Mouse (Mus musculus) neural tube, embryonic 10.5 days (tissue): ENCODE data around the gene Tenm4.
A peak's percentile ranks its signal among the peaks of the same experiment; 100 is the strongest.

Experiments used
- DNase-seq: peaks from one replicate; pipeline ENCODE4 v3.0.0-alpha.2; 2017; ENCODE audit warnings: low spot score; ENCODE audit errors: extremely low spot score

The Tenm4 gene

GRCm38 (mm10) chr7:96672322-96672914 lies 501.4 kb downstream of the Tenm4 start:
- no peak for DNase-seq

GRCm38 (mm10) chr7:96677082-96677481 lies 506.0 kb downstream of the Tenm4 start:
- DNase-seq = no peak

DNA sequence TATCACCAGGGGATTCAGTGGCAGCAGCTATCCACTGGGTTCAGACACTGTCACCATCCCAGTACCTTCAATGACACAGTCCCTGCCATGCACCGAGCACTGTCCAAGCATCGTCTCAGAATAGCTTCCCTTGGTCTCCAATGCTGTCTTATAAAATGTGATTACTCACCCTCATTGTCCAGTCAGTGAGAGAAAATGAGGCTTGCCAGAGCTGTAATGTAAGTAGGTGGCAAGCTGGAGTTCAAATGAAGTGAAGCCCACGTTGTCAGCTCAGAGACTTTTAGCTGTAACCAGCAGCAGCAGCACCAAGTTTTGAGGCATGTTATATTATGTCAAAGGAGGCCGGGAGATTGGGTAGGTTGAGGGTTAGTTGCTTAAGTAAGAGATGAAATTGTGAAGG lies 507.2 kb downstream of the Tenm4 start:
- DNase-seq = no peak

DNA sequence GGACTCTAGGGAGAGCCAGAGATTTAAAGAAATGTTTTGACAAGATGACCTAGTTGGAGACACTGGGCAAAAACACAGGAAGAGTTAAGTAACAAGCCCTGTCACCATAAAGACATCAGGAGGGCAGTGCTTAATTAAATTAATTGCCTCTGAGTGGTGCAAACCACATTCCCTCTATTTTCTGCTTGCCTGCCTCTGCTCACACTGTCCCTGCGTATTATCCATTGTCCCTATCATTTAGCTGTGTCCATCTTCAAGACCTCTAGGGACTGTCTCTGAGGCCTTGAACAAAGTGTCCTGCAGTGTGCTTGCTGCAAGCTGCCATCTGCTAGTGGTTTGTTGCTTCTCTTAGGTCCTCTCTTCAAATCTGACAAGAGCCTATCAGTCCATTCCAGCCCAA lies 508.7 kb downstream of the Tenm4 start:
- no peak for DNase-seq

- DNase-seq = no peak
Measured at GRCm38 (mm10) chr7:96680405-96680804, 509.4 kb downstream of the Tenm4 start.

GRCm38 (mm10) chr7:96681808-96682207 lies 510.8 kb downstream of the Tenm4 start:
- DNase-seq = no peak

DNA sequence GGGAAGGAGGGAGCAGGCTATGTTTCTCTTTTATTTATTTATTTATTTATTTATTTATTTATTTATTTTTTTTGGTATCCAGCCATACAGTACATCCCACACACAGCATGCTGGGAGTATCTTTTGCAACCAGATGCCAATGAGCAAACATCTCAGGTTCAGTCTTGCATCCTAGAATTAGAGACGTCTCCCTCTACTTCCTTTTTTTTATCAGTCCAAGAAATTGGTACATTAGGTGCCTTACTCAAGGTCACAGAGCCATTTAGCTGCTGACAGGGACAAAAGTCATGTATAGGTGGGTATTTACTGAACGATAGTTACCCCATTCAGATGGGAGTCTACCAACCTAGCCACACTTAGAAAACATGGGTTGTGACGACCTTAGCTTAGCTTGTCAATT lies 517.1 kb downstream of the Tenm4 start:
- DNase-seq = no peak

GRCm38 (mm10) chr7:96701097-96701845 lies 530.2 kb downstream of the Tenm4 start:
- DNase-seq = no peak

DNA sequence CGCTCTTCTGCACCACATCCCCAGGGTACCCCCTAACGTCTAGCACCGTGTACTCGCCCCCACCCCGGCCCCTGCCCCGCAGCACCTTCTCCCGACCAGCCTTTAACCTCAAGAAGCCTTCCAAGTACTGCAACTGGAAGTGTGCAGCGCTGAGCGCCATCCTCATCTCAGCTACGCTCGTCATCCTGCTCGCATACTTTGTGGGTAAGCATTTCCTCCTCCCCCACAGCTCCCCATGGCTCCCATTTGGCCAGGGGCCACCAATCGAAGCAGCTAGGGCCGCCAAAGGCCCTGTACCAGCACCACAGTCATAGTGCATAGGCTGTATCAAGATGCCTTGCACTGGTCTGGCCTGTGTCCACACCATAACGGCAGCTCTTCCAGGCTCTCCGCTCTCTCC lies 532.9 kb downstream of the Tenm4 start:
- DNase-seq = no peak

DNA sequence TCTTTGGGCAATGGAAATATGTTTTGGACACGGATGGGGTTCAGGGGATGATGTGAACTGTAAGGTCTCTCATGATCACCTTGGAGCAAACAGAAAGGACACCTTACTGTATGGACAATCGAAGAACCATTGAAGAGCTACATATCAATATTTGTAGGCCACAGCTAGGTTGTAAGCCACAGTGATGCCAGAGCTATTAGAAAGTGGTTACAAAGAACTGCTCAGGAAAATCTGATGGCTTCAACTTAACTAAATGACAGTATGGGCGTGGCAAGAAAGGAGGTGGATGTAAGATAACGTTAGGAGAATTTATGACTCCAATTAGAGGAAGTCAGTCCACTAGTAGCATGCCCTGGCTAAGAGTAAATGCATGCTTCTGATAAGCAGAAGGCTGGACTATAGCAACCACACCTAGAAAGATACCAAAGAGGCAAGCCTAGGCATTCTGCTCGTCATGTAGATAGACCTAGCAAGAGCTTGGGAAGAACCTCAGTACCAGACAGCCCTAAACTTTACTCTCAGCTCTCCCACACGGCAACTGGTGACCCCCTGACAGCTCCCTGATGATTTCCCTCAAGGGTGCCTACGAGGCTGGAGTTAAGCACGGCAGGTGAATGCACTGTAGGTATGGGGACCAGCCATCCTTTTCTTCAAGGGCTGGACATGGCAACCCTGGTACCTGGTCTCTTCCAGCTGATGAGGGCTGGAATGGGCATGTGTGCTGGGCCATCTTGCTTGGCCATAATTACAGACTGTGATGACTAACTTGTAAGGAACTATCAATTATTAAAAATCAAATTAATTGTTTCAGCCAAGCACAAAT lies 534.5 kb downstream of the Tenm4 start:
- DNase-seq = no peak

DNA sequence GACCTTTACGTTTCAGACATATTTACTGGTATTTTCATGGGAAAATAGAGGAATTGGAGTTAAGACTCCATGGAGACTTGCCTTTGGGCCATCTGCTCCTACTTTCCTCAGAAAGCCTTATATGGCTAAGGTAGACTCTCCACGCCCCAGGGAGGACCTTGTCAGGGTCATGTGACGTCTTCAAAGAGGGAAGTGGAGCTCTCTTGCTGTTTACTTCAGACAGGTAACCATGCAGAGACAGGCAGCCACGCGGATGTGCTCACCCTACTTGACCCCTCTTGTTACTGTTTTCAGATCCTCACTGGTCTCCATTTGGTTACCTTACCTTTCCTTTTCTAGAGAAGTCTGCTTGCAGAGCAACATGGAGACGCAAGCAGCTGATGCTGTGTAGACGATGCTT lies 535.5 kb downstream of the Tenm4 start:
- no peak for DNase-seq

DNA sequence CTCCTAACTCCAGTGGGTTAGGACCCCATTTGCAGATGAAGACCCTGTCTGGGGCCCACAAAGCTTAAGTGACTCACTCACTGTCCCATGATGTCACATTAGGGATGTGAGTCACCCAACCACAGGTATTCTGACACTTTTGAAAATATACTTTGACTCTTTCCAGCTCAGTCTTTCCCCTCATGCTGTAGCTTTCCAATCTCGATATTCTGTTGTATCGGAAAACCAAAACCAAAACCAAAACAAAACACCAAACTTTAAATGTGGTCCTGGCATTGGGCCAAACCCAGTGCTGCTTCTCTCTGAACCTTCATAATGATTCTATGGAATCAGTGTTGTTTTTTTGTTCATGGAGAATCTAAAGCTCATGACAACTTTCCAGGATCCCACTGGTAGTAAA lies 536.1 kb downstream of the Tenm4 start:
- DNase-seq = no peak

GRCm38 (mm10) chr7:96708071-96708470 lies 537.0 kb downstream of the Tenm4 start:
- no peak for DNase-seq

- DNase-seq = no peak
Measured at GRCm38 (mm10) chr7:96708561-96708960, 537.5 kb downstream of the Tenm4 start.

DNA sequence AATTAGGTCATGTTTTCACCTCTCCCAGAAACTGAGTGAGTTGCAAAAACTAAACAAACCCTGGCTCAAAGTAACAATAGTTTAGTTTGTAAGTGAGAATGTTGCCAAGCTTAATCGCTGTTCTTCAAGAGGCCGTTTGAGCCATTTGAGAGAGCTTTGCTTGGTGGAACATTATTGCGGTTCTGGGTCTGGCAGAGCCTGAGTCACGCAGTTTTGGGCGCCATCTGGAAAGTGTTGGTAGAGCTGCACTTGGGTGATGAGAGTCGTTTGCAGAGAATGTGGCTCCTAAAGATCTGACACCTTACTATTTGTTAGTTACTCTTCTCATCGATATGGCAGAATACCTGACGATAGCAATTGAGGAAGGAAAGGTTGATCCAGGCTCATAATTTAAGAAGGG lies 537.9 kb downstream of the Tenm4 start:
- no peak for DNase-seq

GRCm38 (mm10) chr7:96709891-96710290 lies 538.8 kb downstream of the Tenm4 start:
- no peak for DNase-seq

DNA sequence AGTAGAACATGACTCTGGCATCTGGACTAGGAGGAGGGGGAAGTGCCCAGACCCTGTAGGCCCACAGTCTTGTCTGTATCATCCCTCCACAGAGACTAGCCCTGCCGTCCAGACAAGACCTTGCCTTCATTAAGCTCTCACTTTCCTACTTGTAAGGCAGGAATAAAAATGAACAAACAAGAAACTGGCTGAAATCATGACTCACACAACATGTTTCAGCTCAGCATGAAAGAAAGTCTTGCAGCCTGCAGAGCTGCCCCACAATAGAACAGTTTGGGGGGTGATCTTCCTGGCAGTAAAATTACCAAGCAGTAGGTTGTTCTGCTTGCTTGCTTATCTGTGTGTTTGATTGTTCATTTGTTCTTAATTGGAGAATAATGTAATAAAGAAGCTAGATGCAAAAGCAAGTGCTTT lies 539.6 kb downstream of the Tenm4 start:
- no peak for DNase-seq

- DNase-seq = no peak
Measured at GRCm38 (mm10) chr7:96712876-96713275, 541.8 kb downstream of the Tenm4 start.

- DNase-seq = no peak
Measured at GRCm38 (mm10) chr7:96716911-96717310, 545.9 kb downstream of the Tenm4 start.

DNA sequence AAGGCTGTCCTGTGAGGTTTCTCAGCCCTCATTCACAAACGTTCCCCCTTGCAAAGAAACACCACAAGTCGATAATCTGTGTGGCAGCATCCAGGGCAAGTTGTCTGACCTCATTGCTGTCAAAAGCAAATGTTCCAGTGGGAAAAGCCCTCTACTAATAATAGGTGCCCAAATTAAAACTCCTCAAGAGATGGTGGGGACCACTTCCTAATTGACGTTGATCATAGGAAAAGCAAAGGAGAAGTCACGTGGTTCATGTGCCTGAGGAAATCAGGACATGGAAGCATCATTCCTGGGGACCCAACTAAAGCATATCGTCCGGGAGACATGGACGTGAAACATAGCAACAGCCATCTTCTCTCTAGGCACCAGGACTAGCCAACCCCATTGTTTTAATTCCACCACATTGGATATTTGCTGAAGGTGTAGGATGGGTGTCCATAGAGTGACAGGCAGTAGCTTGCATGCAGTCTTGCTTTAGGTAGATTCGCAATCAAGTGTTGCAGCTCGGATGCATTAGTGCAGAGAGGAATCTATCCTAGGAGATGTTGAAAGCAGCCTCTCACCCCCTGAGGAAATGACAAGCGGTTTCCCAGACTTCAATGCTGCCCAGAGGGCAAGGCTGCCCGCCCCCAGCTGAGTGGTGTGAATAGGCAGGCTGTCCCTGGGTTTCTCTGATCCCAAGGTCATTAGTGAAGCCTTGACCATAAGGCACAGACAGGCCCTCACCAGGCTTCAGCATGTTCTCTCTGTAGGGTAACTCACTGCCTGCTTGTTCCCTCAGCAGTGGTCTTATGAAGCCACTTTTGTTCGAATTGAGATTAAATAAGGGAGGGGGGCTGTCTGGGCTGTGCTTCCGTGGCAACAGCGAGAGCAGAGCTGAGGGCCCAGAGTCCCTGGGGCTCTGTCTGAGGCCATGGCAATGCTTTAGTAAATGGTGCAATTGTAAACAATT lies 547.4 kb downstream of the Tenm4 start:
- peak; percentile 35 for DNase-seq

- no peak for DNase-seq
Measured at GRCm38 (mm10) chr7:96719926-96720325, 548.9 kb downstream of the Tenm4 start.
